Mouse (Mus musculus) forebrain, postnatal 0 days (tissue): ENCODE data around the gene Ubxn6. TPM values are rescaled to one million over a fixed set of nuclear protein-coding genes. Genes with fewer than 3 reads are reported as not detected.
A peak's percentile ranks its signal among the peaks of the same experiment; 100 is the strongest.
"Not testable (repeated sequence)": the region's sequence is repeated elsewhere in the genome, so short reads cannot be mapped to it uniquely, and the experiment has no call there.

Experiments
- ATAC-seq: fragments of 200-750 bp; cut with Nextera tagmentation; 2 replicates; pipeline ENCODE4 v1.8.0; 2017; ENCODE audit warnings: mild to moderate bottlenecking, moderate library complexity
- DNase-seq: peaks from one replicate; pipeline ENCODE4 v3.0.0-alpha.2; 2015
- H3K27ac ChIP-seq: fragments of 300-500 bp; sonication (generic); 2 replicates; pipeline ENCODE4 v1.5.1; 2014; ENCODE audit warnings: low read depth, mild to moderate bottlenecking, antibody characterized with exemption, low read length, moderate library complexity, mixed read lengths
- H3K27me3 ChIP-seq: fragments of 300-500 bp; sonication (generic); 2 replicates; pipeline ENCODE4 v1.6.1; 2014; ENCODE audit warnings: mild to moderate bottlenecking, low read length, mixed read lengths; ENCODE audit not compliant: insufficient read depth
- H3K36me3 ChIP-seq: fragments of 300-500 bp; sonication (generic); 2 replicates; pipeline ENCODE4 v1.6.1; 2014; ENCODE audit warnings: mild to moderate bottlenecking, moderate library complexity; ENCODE audit not compliant: insufficient read depth
- H3K4me1 ChIP-seq: fragments of 300-500 bp; sonication (generic); 2 replicates; pipeline ENCODE4 v1.6.1; 2014; ENCODE audit warnings: antibody characterized with exemption; ENCODE audit not compliant: insufficient read depth
- H3K4me2 ChIP-seq: fragments of 300-500 bp; sonication (generic); 2 replicates; pipeline ENCODE4 v1.6.1; 2014; ENCODE audit warnings: low read depth, mild to moderate bottlenecking, moderate library complexity
- H3K4me3 ChIP-seq: fragments of 300-500 bp; sonication (generic); 2 replicates; pipeline ENCODE4 v1.5.1; 2014; ENCODE audit warnings: low read depth, low read length, mixed read lengths
- H3K9ac ChIP-seq: fragments of 300-500 bp; sonication (generic); 2 replicates; pipeline ENCODE4 v1.6.1; 2014; ENCODE audit warnings: mild to moderate bottlenecking
- H3K9me3 ChIP-seq: fragments of 300-500 bp; sonication (generic); 2 replicates; pipeline ENCODE4 v1.6.1; 2016; ENCODE audit warnings: low read length
- CTCF ChIP-seq: sonication (generic); IDR thresholded peaks from 2 replicates; pipeline ENCODE4 v1.5.1; 2016; ENCODE audit warnings: antibody characterized with exemption, control low read depth, low read depth
- WGBS: fragments of 180-500 bp; shearing (Covaris S2); extraction: QIAGEN DNeasy Blood & Tissue Kit; methylation state at CpG from one replicate; pipeline ENCODE4 v1.1.7; 2014; 5-methylcytosine and 5-hydroxymethylcytosine counted together
- polyA plus RNA-seq: library from polyadenylated mRNA; unstranded; fragments of >200 nt; fragmentation: Nextera tagmentation; extraction: Ambion mirVana; gene quantifications from 2 replicates; pipeline ENCODE4 v1.2.1, GENCODE M21; 2015
- total RNA-seq: library from RNA; depleted of rRNA; stranded (reverse); fragments of >200 nt; gene quantifications from 2 replicates; pipeline ENCODE4 v1.2.3, GENCODE M21; 2014

Gene Ubxn6
- total and polyA plus RNA-seq, 2 experiments from 2014 or later = 88.1 to 90.3 TPM

DNA sequence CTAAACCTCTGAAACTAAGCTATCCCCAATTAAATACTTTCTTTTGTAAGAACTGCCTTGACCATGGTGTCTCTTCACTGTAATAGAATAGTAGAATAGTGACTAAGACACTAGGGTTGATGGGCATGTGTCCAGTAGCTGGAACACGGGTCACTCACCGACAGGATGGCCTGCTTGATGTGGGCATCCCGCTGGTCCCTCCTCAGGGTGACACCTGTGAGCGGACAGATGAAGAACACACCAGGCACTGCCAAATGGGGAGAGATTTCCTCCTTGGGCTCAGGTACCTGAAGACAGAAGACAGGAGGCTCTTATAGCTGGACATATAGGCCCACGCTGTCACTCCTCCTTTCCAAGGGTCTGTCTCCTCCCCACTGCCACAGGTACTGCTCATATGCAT lies 2.6 kb downstream of the Ubxn6 start:
- ATAC-seq = no peak
- Histone ChIP-seq H3K4me2 (no peak overlapping the region), H3K9me3 (no peaks in the 10 kb centered on the region), H3K36me3 (peaks cover 57% of the 10 kb centered on the region), H3K4me1 (peaks cover 7% of the 10 kb centered on the region; the same call in 1 of the 2 replicates), H3K27me3 (no peaks in the 10 kb centered on the region), H3K9ac (no peak overlapping the region), H3K4me3 (no peak overlapping the region), H3K27ac (no peak overlapping the region)
- 89% methylated on average over 5 of the region's 5 CpGs for WGBS
- DNase-seq = no peak
- TF ChIP-seq CTCF = no peak

DNA sequence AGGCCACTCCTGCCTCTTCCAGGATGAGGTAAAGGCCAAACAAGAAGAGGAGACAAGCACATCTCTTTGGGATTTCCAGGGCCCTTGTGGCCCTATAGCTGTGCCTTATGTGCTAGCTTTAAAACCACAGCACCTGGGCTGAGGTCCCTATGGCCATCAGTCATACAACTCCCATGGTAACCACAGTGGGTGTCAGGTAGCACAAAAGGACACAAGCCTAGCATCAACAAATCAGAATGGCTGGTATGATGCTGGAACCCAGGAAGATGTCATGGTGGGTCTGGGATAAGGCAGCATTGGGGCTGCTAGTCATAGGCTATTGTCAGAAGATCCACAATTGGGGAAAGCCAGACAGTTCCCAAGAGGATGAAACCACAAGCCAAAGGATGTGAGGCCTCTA lies 3.7 kb downstream of the Ubxn6 start:
- Histone ChIP-seq H3K9me3 (no peaks in the 10 kb centered on the region), H3K4me3 (no peak overlapping the region), H3K4me2 (no peak overlapping the region), H3K36me3 (peaks cover 62% of the 10 kb centered on the region), H3K27me3 (no peaks in the 10 kb centered on the region), H3K4me1 (peaks cover 7% of the 10 kb centered on the region; the same call in 1 of the 2 replicates), H3K9ac (no peak overlapping the region), H3K27ac (no peak overlapping the region)
- no peak for DNase-seq
- no peak for TF ChIP-seq CTCF
- no peak for ATAC-seq

DNA sequence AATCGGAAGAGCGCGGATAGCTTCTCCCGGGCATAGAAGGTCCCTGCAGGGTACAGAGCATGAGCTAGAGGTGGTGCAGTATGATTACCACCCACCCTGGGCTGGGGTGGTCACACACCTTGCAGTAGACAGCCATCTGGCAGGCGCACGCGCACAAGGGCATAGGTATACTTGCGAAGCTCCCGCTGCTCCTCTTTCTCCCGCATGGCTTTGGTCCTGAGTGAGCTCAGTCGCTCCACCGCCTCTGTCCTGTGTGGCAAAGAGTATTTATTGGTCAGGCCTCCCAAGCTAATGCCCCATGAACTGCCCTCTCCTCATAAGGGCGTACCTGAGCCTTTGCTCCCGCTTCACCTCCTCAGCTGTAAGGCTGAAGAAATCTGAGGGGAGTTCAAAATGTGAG lies 5.8 kb downstream of the Ubxn6 start:
- Histone ChIP-seq H3K4me2 (no peak overlapping the region), H3K36me3 (peaks cover 70% of the 10 kb centered on the region), H3K4me1 (peaks cover 4% of the 10 kb centered on the region; the same call in 1 of the 2 replicates), H3K27me3 (no peaks in the 10 kb centered on the region), H3K27ac (no peak overlapping the region), H3K9ac (no peak overlapping the region), H3K9me3 (no peaks in the 10 kb centered on the region), H3K4me3 (no peak overlapping the region)
- DNase-seq = no peak
- WGBS = 95% methylated on average over 14 of the region's 14 CpGs
- ATAC-seq = no peak
- no peak for TF ChIP-seq CTCF

DNA sequence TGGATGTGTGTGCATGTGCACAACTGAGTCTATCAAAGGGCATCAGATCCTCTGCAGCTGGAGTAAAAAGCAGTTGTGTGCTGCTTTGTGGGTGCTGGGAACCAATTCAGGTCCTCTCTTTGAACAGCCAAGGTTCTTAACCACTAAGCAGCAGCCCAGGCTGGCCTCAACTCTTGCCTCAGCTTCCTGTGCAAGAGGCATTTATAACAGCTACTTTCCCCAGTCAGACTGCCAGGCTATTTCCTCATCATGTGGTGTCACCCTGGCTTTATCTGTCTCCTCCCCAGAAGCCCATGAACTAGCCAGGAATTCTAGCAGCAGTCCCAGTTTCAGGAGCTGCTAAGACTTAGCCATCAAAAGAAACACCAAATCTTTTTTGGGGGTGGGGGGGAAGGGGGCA lies 8.4 kb downstream of the Ubxn6 start:
- no peak overlapping the region for H3K4me2 ChIP-seq
- DNase-seq = no peak
- H3K4me3 ChIP-seq = no peak overlapping the region
- H3K27ac ChIP-seq = no peak overlapping the region
- H3K4me1 ChIP-seq = no peaks in the 10 kb centered on the region
- TF ChIP-seq CTCF = no peak
- no peaks in the 10 kb centered on the region for H3K27me3 ChIP-seq
- no peaks in the 10 kb centered on the region for H3K9me3 ChIP-seq
- ATAC-seq = no peak
- no peak overlapping the region for H3K9ac ChIP-seq
- peaks cover 66% of the 10 kb centered on the region for H3K36me3 ChIP-seq

DNA sequence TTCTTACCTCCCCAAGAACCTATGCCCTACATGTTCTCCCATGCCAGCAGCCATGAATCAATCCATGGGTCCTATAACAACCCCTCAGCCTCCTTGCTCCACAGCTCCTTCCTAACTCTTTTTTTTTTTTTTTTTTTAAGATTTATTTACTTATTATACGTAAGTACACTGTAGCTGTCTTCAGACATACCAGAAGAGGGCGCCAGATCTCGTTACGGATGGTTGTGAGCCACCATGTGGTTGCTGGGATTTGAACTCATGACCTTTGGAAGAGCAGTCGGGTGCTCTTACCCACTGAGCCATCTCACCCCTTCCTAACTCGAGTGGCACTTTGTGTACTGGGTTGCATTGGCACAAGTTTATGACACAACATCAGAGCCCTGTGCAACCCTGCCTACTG lies 9.1 kb downstream of the Ubxn6 start:
- TF ChIP-seq CTCF = peak; percentile 31; the same call in 1 of the 2 replicates
- not testable (repeated sequence) for H3K4me2 ChIP-seq, H3K4me3 ChIP-seq, H3K4me1 ChIP-seq, H3K9ac ChIP-seq, H3K9me3 ChIP-seq, H3K27me3 ChIP-seq, H3K27ac ChIP-seq, ATAC-seq, DNase-seq
- H3K36me3 ChIP-seq = peaks cover 59% of the 10 kb centered on the region
- WGBS = 86% methylated on average over 6 of the region's 6 CpGs

DNA sequence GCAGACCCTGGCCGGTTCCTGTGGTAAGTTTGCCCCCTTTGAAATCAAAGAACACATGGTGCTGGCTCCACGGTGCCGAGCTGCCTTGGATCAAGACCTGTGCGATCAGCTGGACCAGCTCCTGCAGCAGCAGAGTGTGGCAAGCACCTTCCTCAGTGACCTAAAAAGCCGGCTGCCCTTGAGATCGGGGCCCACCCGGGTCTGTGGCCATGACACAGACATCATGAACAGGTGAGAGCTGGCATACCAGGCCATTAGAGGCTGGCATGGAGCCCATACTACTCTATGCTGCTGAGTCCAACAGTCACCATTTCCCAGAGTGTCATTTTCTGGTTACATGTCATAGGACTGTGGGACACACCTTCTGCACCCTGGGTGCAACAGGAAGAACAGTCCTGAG lies 12.7 kb downstream of the Ubxn6 start:
- H3K4me2 ChIP-seq = no peak overlapping the region
- H3K27me3 ChIP-seq = no peaks in the 10 kb centered on the region
- no peaks in the 10 kb centered on the region for H3K9me3 ChIP-seq
- no peak overlapping the region for H3K4me3 ChIP-seq
- 92% methylated on average over 7 of the region's 7 CpGs for whole genome bisulfite sequencing
- DNase-seq (no peak), ATAC-seq (no peak)
- no peaks in the 10 kb centered on the region for H3K4me1 ChIP-seq
- no peak overlapping the region for H3K9ac ChIP-seq
- H3K27ac ChIP-seq = no peak overlapping the region
- TF ChIP-seq CTCF = no peak
- peaks cover 35% of the 10 kb centered on the region for H3K36me3 ChIP-seq

DNA sequence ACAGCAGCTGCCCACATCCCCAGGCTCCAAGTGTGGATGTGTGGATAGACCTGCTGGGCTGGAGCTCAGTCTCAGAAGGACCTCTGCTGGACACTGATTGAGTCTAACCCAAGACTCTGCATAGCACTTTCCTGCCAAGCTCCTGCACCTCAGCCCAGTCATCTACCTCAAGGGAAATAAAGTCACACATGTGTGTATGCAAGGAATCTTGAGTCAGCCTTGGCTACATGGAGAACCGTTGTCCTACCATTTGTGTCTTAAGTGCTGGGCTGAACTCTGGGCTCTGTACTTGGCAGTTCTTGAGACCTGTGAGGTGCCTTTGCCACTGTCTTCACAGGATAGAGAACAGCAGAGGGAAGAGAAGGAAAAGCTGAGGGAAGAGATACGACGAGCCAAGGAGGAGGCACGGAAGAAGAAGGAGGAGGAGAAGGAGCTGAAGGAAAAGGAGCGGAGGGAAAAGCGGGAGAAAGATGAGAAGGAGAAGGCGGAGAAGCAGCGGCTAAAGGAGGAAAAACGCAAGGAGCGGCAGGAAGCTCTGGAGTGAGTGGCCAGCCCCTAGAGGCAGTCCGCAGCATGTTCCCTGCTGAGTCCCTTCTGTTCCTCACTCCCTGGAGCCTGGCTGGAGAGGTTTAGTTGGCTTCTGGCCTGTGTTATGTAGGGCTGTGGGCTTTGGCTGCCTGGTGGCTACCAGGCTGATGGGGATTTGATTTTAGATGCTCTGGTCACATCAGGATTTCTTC lies 17.3 kb downstream of the Ubxn6 start:
- Histone ChIP-seq H3K4me3 (no peak overlapping the region), H3K4me1 (no peaks in the 10 kb centered on the region), H3K9ac (no peak overlapping the region), H3K4me2 (no peak overlapping the region), H3K9me3 (no peaks in the 10 kb centered on the region), H3K27ac (no peak overlapping the region), H3K27me3 (no peaks in the 10 kb centered on the region), H3K36me3 (peaks cover 21% of the 10 kb centered on the region)
- DNase-seq (no peak), ATAC-seq (no peak)
- TF ChIP-seq CTCF = no peak
- 85% methylated on average over 11 of the region's 11 CpGs for WGBS
